Mouse (Mus musculus): Measurements from ENCODE around the gene Ap4s1. TPM values are rescaled to one million over a fixed set of nuclear protein-coding genes. Genes with fewer than 3 reads are reported as not detected.

Ap4s1 gene
- total RNA-seq, 1 experiment, result 11.0 TPM

DNA sequence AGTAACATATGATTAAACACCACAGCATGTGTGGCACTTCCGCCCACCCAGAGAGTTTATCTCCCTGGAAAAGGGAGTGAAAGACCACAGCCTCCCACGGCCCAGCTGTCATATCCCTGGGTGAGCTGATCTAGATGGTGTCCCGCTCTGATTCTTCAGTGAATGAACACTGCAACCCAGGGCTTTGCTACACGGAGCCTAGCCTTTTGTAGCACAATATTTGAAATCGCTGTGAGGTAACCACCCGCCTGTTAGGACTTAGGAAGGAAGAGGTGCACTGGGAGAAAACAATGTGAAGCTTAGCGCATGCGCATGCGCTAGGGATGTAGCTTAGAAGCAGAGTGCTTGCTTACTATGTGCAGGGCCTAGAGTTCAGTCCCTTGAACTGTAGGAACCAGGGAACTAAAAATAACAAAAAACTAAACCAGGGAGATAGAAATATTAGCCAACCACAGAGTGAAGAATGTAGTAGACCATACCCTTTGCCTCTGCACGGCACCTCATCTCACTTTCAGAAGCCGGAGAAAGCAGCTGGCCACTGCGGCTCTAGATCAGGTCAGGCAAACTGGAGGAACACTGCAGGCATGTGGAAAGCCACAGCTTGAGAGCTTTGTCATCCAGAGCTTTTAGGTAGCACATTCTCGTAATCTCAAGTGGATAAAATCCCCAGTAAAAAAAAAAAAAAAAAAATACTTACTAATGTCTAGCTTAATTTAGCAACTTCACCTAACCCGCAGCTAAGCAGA is 18.3 kb downstream of the Ap4s1 start:
- Histone ChIP-seq H3K27ac (ENCODE audit: insufficient read depth, low read depth, low read length, poor library complexity, severe bottlenecking) (no peak overlapping the region), H3K36me3 (ENCODE audit: control insufficient read depth, insufficient read depth, low read length, poor library complexity, severe bottlenecking) (no peaks in the 10 kb centered on the region), H3K9me3 (ENCODE audit: control insufficient read depth, insufficient read depth, low read depth, low read length) (no peaks in the 10 kb centered on the region), H3K9ac (ENCODE audit: insufficient read depth, low read depth, low read length, poor library complexity, severe bottlenecking) (peak overlapping the region; percentile 40; the same call in 1 of the 2 replicates), H3K4me3 (ENCODE audit: insufficient read depth in 1 of 2, low read depth in 1 of 2, low read length in 2 of 2, poor library complexity in 1 of 2, severe bottlenecking in 1 of 2) (no peak overlapping the region), H3K4me1 (ENCODE audit: control insufficient read depth in 2 of 2, insufficient read depth in 2 of 2, low read length in 2 of 2, poor library complexity in 1 of 2) (peaks cover 3 to 24% of the 10 kb centered on the region in 2 experiments; a peak in 3 of 4 replicates)
- DNase-seq (ENCODE audit: low read depth, low spot score), result no peak
- in situ Hi-C loops (cut with MboI; ENCODE audit: low sequenced_read_pairs in 2 of 2, unreplicated experiment in 2 of 2), result no loop called here
- TF ChIP-seq ZNF384 (IDR thresholded peaks at IDR 0.05; ENCODE audit: low read depth, low read length) (no peak), CHD2 (IDR thresholded peaks at IDR 0.05; ENCODE audit: low read depth, low read length) (no peak), MAFK (IDR thresholded peaks at IDR 0.05; ENCODE audit: insufficient read depth, low read depth, low read length) (no peak), ZC3H11A (IDR thresholded peaks at IDR 0.05; ENCODE audit: borderline replicate concordance, low read depth, low read length) (no peak), HCFC1 (IDR thresholded peaks at IDR 0.05; ENCODE audit: borderline replicate concordance, insufficient read depth, low read length) (no peak)

DNA sequence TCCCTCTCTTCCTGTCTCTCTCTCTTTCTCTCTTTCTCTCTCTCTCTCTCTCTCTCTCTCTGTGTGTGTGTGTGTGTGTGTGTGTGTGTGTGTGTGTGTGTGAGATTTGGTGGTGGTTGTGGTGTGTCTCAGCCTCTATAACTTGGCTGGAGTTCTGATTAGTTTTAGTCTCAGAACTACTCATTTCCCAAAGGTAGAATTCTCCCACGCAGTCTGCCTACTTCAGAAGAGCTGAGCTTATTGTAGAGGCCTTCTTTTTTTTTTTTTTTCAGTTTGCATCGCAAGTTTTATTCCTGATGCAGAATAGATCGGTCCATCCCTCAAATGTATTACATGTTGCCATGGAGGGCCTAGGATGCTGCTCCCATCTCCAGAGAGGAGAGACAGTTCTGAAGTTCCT is 18.9 kb downstream of the Ap4s1 start:
- no peak for TF ChIP-seq CHD2 (IDR thresholded peaks at IDR 0.05; ENCODE audit: low read depth, low read length)
- no peak for TF ChIP-seq ZC3H11A (IDR thresholded peaks at IDR 0.05; ENCODE audit: borderline replicate concordance, low read depth, low read length)
- TF ChIP-seq HCFC1 (IDR thresholded peaks at IDR 0.05; ENCODE audit: borderline replicate concordance, insufficient read depth, low read length), result no peak
- TF ChIP-seq ZNF384 (IDR thresholded peaks at IDR 0.05; ENCODE audit: low read depth, low read length), result no peak
- no peak for TF ChIP-seq MAFK (IDR thresholded peaks at IDR 0.05; ENCODE audit: insufficient read depth, low read depth, low read length)
- no peaks in the 10 kb centered on the region for H3K36me3 ChIP-seq (ENCODE audit: control insufficient read depth, insufficient read depth, low read length, poor library complexity, severe bottlenecking)
- DNase-seq (ENCODE audit: low read depth, low spot score), result no peak
- no peak overlapping the region for H3K4me3 ChIP-seq (ENCODE audit: insufficient read depth in 1 of 2, low read depth in 1 of 2, low read length in 2 of 2, poor library complexity in 1 of 2, severe bottlenecking in 1 of 2)
- in situ Hi-C loops (cut with MboI; ENCODE audit: low sequenced_read_pairs in 2 of 2, unreplicated experiment in 2 of 2), result no loop called here
- peaks cover under 1 to 18% of the 10 kb centered on the region in 2 experiments; a peak in 3 of 4 replicates for H3K4me1 ChIP-seq (ENCODE audit: control insufficient read depth in 2 of 2, insufficient read depth in 2 of 2, low read length in 2 of 2, poor library complexity in 1 of 2)
- H3K27ac ChIP-seq (ENCODE audit: insufficient read depth, low read depth, low read length, poor library complexity, severe bottlenecking), result no peak overlapping the region
- no peaks in the 10 kb centered on the region for H3K9me3 ChIP-seq (ENCODE audit: control insufficient read depth, insufficient read depth, low read depth, low read length)
- no peak overlapping the region for H3K9ac ChIP-seq (ENCODE audit: insufficient read depth, low read depth, low read length, poor library complexity, severe bottlenecking)

DNA sequence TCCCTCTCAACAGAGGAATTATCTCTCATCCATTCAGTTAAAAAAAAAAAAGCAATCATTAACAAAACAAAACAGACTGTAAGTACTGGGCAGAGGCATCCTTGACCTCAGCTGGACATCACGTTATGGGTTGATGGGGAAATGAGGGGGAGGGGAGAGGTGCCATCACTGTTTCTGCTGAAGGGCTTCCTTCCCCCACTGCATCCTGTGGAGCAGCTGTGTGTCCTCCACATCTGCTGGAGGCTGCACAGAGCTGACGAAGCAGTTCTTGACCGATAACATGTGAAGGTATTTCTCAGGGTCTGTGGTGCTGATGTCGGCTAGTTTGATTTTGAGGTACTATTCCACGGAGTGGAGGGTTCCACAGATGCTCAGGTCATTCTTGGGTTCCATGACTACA is 19.3 kb downstream of the Ap4s1 start:
- Histone ChIP-seq H3K4me3 (ENCODE audit: insufficient read depth in 1 of 2, low read depth in 1 of 2, low read length in 2 of 2, poor library complexity in 1 of 2, severe bottlenecking in 1 of 2) (no peak overlapping the region), H3K36me3 (ENCODE audit: control insufficient read depth, insufficient read depth, low read length, poor library complexity, severe bottlenecking) (no peaks in the 10 kb centered on the region), H3K9me3 (ENCODE audit: control insufficient read depth, insufficient read depth, low read depth, low read length) (no peaks in the 10 kb centered on the region), H3K9ac (ENCODE audit: insufficient read depth, low read depth, low read length, poor library complexity, severe bottlenecking) (no peak overlapping the region), H3K4me1 (ENCODE audit: control insufficient read depth in 2 of 2, insufficient read depth in 2 of 2, low read length in 2 of 2, poor library complexity in 1 of 2) (peaks cover 0 to 18% of the 10 kb centered on the region in 2 experiments; a peak in 3 of 4 replicates), H3K27ac (ENCODE audit: insufficient read depth, low read depth, low read length, poor library complexity, severe bottlenecking) (no peak overlapping the region)
- in situ Hi-C loops (cut with MboI; ENCODE audit: low sequenced_read_pairs in 2 of 2, unreplicated experiment in 2 of 2), result no loop called here
- DNase-seq (ENCODE audit: low read depth, low spot score), result no peak
- TF ChIP-seq ZNF384 (IDR thresholded peaks at IDR 0.05; ENCODE audit: low read depth, low read length), result no peak; the same call in 1 of the 2 replicates
- TF ChIP-seq ZC3H11A (IDR thresholded peaks at IDR 0.05; ENCODE audit: borderline replicate concordance, low read depth, low read length), result no peak
- no peak for TF ChIP-seq CHD2 (IDR thresholded peaks at IDR 0.05; ENCODE audit: low read depth, low read length)
- TF ChIP-seq HCFC1 (IDR thresholded peaks at IDR 0.05; ENCODE audit: borderline replicate concordance, insufficient read depth, low read length), result no peak
- TF ChIP-seq MAFK (IDR thresholded peaks at IDR 0.05; ENCODE audit: insufficient read depth, low read depth, low read length), result no peak

DNA sequence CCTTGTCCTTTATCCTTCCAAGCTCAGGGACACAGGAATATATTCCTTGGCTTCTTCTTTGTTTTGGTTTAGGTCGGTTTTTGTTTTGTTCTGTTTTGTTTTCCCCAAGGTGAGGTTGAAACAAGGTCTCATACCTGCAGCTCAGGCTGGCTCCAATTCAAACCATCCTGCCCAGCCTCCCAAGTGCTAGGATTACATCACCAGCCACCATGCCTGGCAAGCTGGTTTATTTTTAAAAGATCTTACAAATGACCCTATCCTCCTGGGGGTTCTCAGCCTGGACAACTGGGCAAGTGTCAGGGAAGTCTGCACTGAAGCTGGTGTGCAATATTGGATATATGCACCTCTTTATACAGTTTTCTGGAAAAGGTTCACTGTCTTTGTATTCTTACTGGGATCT is 21.9 kb downstream of the Ap4s1 start:
- DNase-seq (ENCODE audit: low read depth, low spot score), result no peak
- Histone ChIP-seq H3K9me3 (ENCODE audit: control insufficient read depth, insufficient read depth, low read depth, low read length) (no peaks in the 10 kb centered on the region), H3K36me3 (ENCODE audit: control insufficient read depth, insufficient read depth, low read length, poor library complexity, severe bottlenecking) (no peaks in the 10 kb centered on the region), H3K4me3 (ENCODE audit: insufficient read depth in 1 of 2, low read depth in 1 of 2, low read length in 2 of 2, poor library complexity in 1 of 2, severe bottlenecking in 1 of 2) (no peak overlapping the region), H3K27ac (ENCODE audit: insufficient read depth, low read depth, low read length, poor library complexity, severe bottlenecking) (no peak overlapping the region), H3K9ac (ENCODE audit: insufficient read depth, low read depth, low read length, poor library complexity, severe bottlenecking) (no peak overlapping the region), H3K4me1 (ENCODE audit: control insufficient read depth in 2 of 2, insufficient read depth in 2 of 2, low read length in 2 of 2, poor library complexity in 1 of 2) (peaks cover 0 to 13% of the 10 kb centered on the region in 2 experiments; a peak in 2 of 4 replicates)
- TF ChIP-seq HCFC1 (IDR thresholded peaks at IDR 0.05; ENCODE audit: borderline replicate concordance, insufficient read depth, low read length), result no peak
- no peak for TF ChIP-seq MAFK (IDR thresholded peaks at IDR 0.05; ENCODE audit: insufficient read depth, low read depth, low read length)
- no peak for TF ChIP-seq CHD2 (IDR thresholded peaks at IDR 0.05; ENCODE audit: low read depth, low read length)
- TF ChIP-seq ZNF384 (IDR thresholded peaks at IDR 0.05; ENCODE audit: low read depth, low read length), result no peak
- TF ChIP-seq ZC3H11A (IDR thresholded peaks at IDR 0.05; ENCODE audit: borderline replicate concordance, low read depth, low read length), result no peak
- in situ Hi-C loops (cut with MboI; ENCODE audit: low sequenced_read_pairs in 2 of 2, unreplicated experiment in 2 of 2), result no loop called here

Data from ES-E14 (cell line).